Mouse (Mus musculus) heart, embryonic 11.5 days (tissue): ENCODE results near the gene Pcmt1. TPM values are rescaled to one million over a fixed set of nuclear protein-coding genes. Genes with fewer than 3 reads are reported as not detected.
A peak's percentile ranks its signal among the peaks of the same experiment; 100 is the strongest.

Experiments
- ATAC-seq: fragments of 200-750 bp; cut with Nextera tagmentation; replicated peaks from 2 replicates; pipeline ENCODE4 v1.8.0; 2017; ENCODE audit warnings: moderate library complexity; ENCODE audit not compliant: insufficient number of reproducible peaks, low FRiP score, low TSS enrichment
- H3K27ac ChIP-seq: fragments of 300-500 bp; sonication (generic); 2 replicates; pipeline ENCODE4 v1.5.1; 2014; ENCODE audit warnings: mild to moderate bottlenecking, low read depth, low read length
- H3K27me3 ChIP-seq: fragments of 300-500 bp; sonication (generic); 2 replicates; pipeline ENCODE4 v1.6.1; 2014; ENCODE audit warnings: mild to moderate bottlenecking, low read length, mixed read lengths; ENCODE audit not compliant: control insufficient read depth, insufficient read depth
- H3K36me3 ChIP-seq: fragments of 300-500 bp; sonication (generic); 2 replicates; pipeline ENCODE4 v1.6.1; 2014; ENCODE audit warnings: mild to moderate bottlenecking, low read length, moderate library complexity, mixed read lengths; ENCODE audit not compliant: control insufficient read depth, insufficient read depth
- H3K4me1 ChIP-seq: fragments of 300-500 bp; sonication (generic); 2 replicates; pipeline ENCODE4 v1.6.1; 2014; ENCODE audit warnings: low read length; ENCODE audit not compliant: control insufficient read depth, insufficient read depth
- H3K4me2 ChIP-seq: fragments of 300-500 bp; sonication (generic); 2 replicates; pipeline ENCODE4 v1.6.1; 2014; ENCODE audit warnings: mild to moderate bottlenecking, moderate library complexity
- H3K4me3 ChIP-seq: fragments of 300-500 bp; sonication (generic); 2 replicates; pipeline ENCODE4 v1.5.1; 2014; ENCODE audit warnings: low read depth, low read length
- H3K9ac ChIP-seq: fragments of 300-500 bp; sonication (generic); 2 replicates; pipeline ENCODE4 v1.6.1; 2014; ENCODE audit warnings: mild to moderate bottlenecking, low read depth, low read length, moderate library complexity
- H3K9me3 ChIP-seq: fragments of 300-500 bp; sonication (generic); replicated peaks from 2 replicates; pipeline ENCODE4 v1.6.1; 2016; ENCODE audit warnings: low read length; ENCODE audit not compliant: control insufficient read depth
- WGBS: fragments of 180-500 bp; shearing (Covaris S2); extraction: QIAGEN DNeasy Blood & Tissue Kit; methylation state at CpG from one replicate; pipeline ENCODE4 v1.1.7; 2014; ENCODE audit not compliant: insufficient replicate concordance; 5-methylcytosine and 5-hydroxymethylcytosine counted together
- polyA plus RNA-seq: library from polyadenylated mRNA; unstranded; fragments of >200 nt; fragmentation: Nextera tagmentation; extraction: Ambion mirVana; gene quantifications from 2 replicates; pipeline ENCODE4 v1.2.1, GENCODE M21; 2014

Gene Pcmt1
- 135 and 142 TPM in 2 replicates for polyA plus RNA-seq

GRCm38 (mm10) chr10:7680731-7681301 is at the start of gene Pcmt1, which contains the start of gene Lats1:
TSS of gene Pcmt1 (minus strand) at chr10:7681136.
TSS of gene Lats1 (plus strand) at chr10:7681214.
- Histone ChIP-seq H3K9me3 (no peaks in the 10 kb centered on the region), H3K9ac (peak within 1 kb of the TSS; percentile 99), H3K27me3 (no peaks in the 10 kb centered on the region), H3K4me2 (peak within 1 kb of the TSS; percentile 80), H3K4me1 (peaks cover 14% of the 10 kb centered on the region), H3K4me3 (peak within 1 kb of the TSS; percentile 100), H3K27ac (peak within 1 kb of the TSS; percentile 99), H3K36me3 (peaks cover 14% of the 10 kb centered on the region)
- ATAC-seq = peak; percentile 82
- under 1% methylated on average over 61 of the region's 65 CpGs for WGBS

GRCm38 (mm10) chr10:7727011-7727410 is 46.1 kb upstream of the Pcmt1 start:
- ATAC-seq = no peak
- H3K9me3 ChIP-seq = no peaks in the 10 kb centered on the region
- no peak overlapping the region for H3K27ac ChIP-seq
- H3K27me3 ChIP-seq = no peaks in the 10 kb centered on the region
- peak overlapping the region; percentile 94; the same call in 1 of the 2 replicates for H3K4me3 ChIP-seq
- H3K4me1 ChIP-seq = peaks cover 5% of the 10 kb centered on the region
- WGBS = 26% methylated on average over 3 of the region's 3 CpGs
- peak overlapping the region; percentile 78 for H3K4me2 ChIP-seq
- no peaks in the 10 kb centered on the region for H3K36me3 ChIP-seq
- 0 out of 2 replicates have a peak overlapping the region, but pooled peaks have one; percentile 46 for H3K9ac ChIP-seq

DNA sequence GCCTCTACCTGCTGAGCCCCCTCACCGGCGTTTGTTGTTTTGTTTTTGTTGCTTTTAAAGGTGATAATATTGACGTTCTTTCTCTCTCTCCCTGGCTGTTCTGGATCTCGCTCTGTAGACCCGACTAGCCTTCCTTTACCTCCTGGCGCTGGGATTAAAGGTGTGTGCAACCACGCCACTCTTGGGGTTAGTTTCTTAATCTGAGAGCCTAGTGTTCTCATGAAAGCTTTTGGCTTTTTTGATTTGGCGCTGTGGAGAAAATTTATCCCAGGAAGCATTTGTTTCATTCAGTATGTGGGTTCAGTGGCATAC is 45.5 kb upstream of the Pcmt1 start:
- Histone ChIP-seq H3K36me3 (no peaks in the 10 kb centered on the region), H3K9me3 (no peaks in the 10 kb centered on the region), H3K4me3 (peak overlapping the region; percentile 94), H3K9ac (peak overlapping the region; percentile 85), H3K27me3 (no peaks in the 10 kb centered on the region), H3K27ac (no peak overlapping the region), H3K4me2 (peak overlapping the region; percentile 78), H3K4me1 (peaks cover 5% of the 10 kb centered on the region)
- 0% methylated on average over 8 of the region's 8 CpGs for WGBS
- no peak for ATAC-seq

GRCm38 (mm10) chr10:7725751-7726500 is 45.0 kb upstream of the Pcmt1 start, which contains the start of gene Katna1:
TSS of gene Katna1 (plus strand) at chr10:7726000.
- peak; percentile 98 for ATAC-seq
- Histone ChIP-seq H3K27ac (peak within 1 kb of the TSS; percentile 46; the same call in 1 of the 2 replicates), H3K4me2 (peak within 1 kb of the TSS; percentile 78), H3K9me3 (no peaks in the 10 kb centered on the region), H3K9ac (peak within 1 kb of the TSS; percentile 85), H3K27me3 (no peaks in the 10 kb centered on the region), H3K36me3 (no peaks in the 10 kb centered on the region), H3K4me1 (peaks cover 5% of the 10 kb centered on the region), H3K4me3 (peak within 1 kb of the TSS; percentile 94)
- under 1% methylated on average over 49 of the region's 49 CpGs for WGBS

GRCm38 (mm10) chr10:7715056-7715455 is 34.1 kb upstream of the Pcmt1 start:
- Histone ChIP-seq H3K4me3 (no peak overlapping the region), H3K4me1 (no peaks in the 10 kb centered on the region), H3K27me3 (no peaks in the 10 kb centered on the region), H3K4me2 (no peak overlapping the region), H3K9ac (no peak overlapping the region), H3K27ac (no peak overlapping the region), H3K36me3 (peaks cover 18% of the 10 kb centered on the region), H3K9me3 (no peaks in the 10 kb centered on the region)
- WGBS = 71% methylated on average over 7 of the region's 7 CpGs
- no peak for ATAC-seq

- Histone ChIP-seq H3K4me1 (no peaks in the 10 kb centered on the region), H3K9me3 (no peaks in the 10 kb centered on the region), H3K4me2 (no peak overlapping the region), H3K27ac (no peak overlapping the region), H3K4me3 (no peak overlapping the region), H3K36me3 (peaks cover 26% of the 10 kb centered on the region), H3K27me3 (no peaks in the 10 kb centered on the region), H3K9ac (no peak overlapping the region)
- WGBS = 89% methylated on average over 13 of the region's 13 CpGs
- ATAC-seq = no peak
Observed at GRCm38 (mm10) chr10:7712506-7712905, 31.6 kb upstream of the Pcmt1 start.

DNA sequence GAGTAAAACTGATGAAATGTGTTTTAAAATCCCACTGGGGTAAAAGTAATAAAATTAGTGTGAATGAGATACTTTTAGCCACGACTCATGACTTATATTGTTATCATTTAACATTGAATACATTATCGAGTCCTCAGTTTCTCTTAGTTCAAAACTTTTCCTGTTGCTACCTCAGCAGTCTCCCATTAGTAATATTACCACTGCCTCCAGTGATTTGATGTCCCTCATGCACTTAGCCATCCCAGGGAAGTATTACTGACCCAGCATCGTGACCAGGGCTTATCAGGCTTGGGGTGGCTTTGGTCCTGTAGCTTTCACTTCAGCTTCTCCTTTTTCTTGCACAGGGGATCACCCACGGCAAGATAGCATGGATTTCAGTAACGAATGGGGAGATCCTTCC is 29.2 kb upstream of the Pcmt1 start:
- Histone ChIP-seq H3K4me2 (no peak overlapping the region), H3K4me3 (no peak overlapping the region), H3K27ac (no peak overlapping the region), H3K9me3 (no peaks in the 10 kb centered on the region), H3K4me1 (no peaks in the 10 kb centered on the region), H3K27me3 (no peaks in the 10 kb centered on the region), H3K9ac (no peak overlapping the region), H3K36me3 (peaks cover 34% of the 10 kb centered on the region)
- WGBS = 88% methylated on average over 5 of the region's 5 CpGs
- ATAC-seq = no peak

GRCm38 (mm10) chr10:7702586-7702985 is 21.6 kb upstream of the Pcmt1 start:
- Histone ChIP-seq H3K4me3 (no peak overlapping the region), H3K9ac (no peak overlapping the region), H3K27ac (no peak overlapping the region), H3K36me3 (peaks cover 36% of the 10 kb centered on the region), H3K9me3 (no peaks in the 10 kb centered on the region), H3K4me2 (no peak overlapping the region), H3K27me3 (no peaks in the 10 kb centered on the region), H3K4me1 (no peaks in the 10 kb centered on the region)
- 89% methylated on average over 6 of the region's 6 CpGs for WGBS
- no peak for ATAC-seq
